Mouse (Mus musculus) embryonic facial prominence, embryonic 15.5 days (tissue): ENCODE measurements around the gene Dach2. TPM values are rescaled to one million over a fixed set of nuclear protein-coding genes. Genes with fewer than 3 reads are reported as not detected.

Experiments
- ATAC-seq: fragments of 200-750 bp; cut with Nextera tagmentation; 2 replicates; pipeline ENCODE4 v1.8.0; 2017; ENCODE audit warnings: low read depth, moderate TSS enrichment; ENCODE audit not compliant: insufficient number of reproducible peaks, low FRiP score, low TSS enrichment
- H3K27ac ChIP-seq: fragments of 300-500 bp; sonication (generic); replicated peaks from 2 replicates; pipeline ENCODE4 v1.5.1; 2015; ENCODE audit warnings: mild to moderate bottlenecking, inconsistent platforms
- H3K27me3 ChIP-seq: fragments of 300-500 bp; sonication (generic); 2 replicates; pipeline ENCODE4 v1.6.1; 2015; ENCODE audit warnings: inconsistent platforms
- H3K36me3 ChIP-seq: fragments of 300-500 bp; sonication (generic); 2 replicates; pipeline ENCODE4 v1.6.1; 2015; ENCODE audit warnings: mild to moderate bottlenecking, inconsistent platforms
- H3K4me1 ChIP-seq: fragments of 300-500 bp; sonication (generic); 2 replicates; pipeline ENCODE4 v1.6.1; 2015; ENCODE audit warnings: inconsistent platforms
- H3K4me2 ChIP-seq: fragments of 300-500 bp; sonication (generic); replicated peaks from 2 replicates; pipeline ENCODE4 v1.6.1; 2015; ENCODE audit warnings: mild to moderate bottlenecking, inconsistent platforms
- H3K4me3 ChIP-seq: fragments of 300-500 bp; sonication (generic); replicated peaks from 2 replicates; pipeline ENCODE4 v1.5.1; 2015; ENCODE audit warnings: mild to moderate bottlenecking, inconsistent platforms
- H3K9ac ChIP-seq: fragments of 300-500 bp; sonication (generic); 2 replicates; pipeline ENCODE4 v1.6.1; 2015; ENCODE audit warnings: inconsistent platforms
- H3K9me3 ChIP-seq: fragments of 300-500 bp; sonication (generic); replicated peaks from 2 replicates; pipeline ENCODE4 v1.6.1; 2016; ENCODE audit warnings: inconsistent platforms
- WGBS: fragments of 180-500 bp; shearing (Covaris S2); methylation state at CpG from one replicate; pipeline ENCODE4 v1.1.7; 2015; 5-methylcytosine and 5-hydroxymethylcytosine counted together
- polyA plus RNA-seq: library from polyadenylated mRNA; unstranded; fragments of >200 nt; fragmentation: Nextera tagmentation; extraction: Ambion mirVana; gene quantifications from 2 replicates; pipeline ENCODE4 v1.2.1, GENCODE M21; 2015

The Dach2 gene
- polyA plus RNA-seq, 1 experiment from 2014 or later, result 2.0 TPM

DNA sequence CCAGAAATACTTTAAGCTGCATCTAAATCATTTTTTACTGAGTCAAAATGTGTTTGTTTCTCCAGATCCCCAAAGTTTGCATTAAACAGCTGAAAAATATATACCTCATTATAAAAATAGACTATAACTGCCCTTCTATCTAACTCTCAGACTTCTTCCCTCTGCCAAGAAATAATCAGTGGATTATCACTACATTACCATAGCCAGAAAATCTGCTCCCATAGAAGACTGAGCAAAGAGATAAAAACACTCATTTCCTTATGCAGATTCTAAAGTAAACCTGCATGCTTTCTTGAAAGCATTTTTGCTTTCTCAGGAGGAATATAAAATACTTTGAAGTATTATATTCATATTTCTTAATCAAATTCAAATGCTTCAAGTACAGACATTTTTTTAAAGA lies 368.8 kb downstream of the Dach2 start:
- Histone ChIP-seq H3K4me2 (no peak overlapping the region), H3K27ac (no peak overlapping the region), H3K4me1 (no peaks in the 10 kb centered on the region), H3K9me3 (no peaks in the 10 kb centered on the region), H3K27me3 (no peaks in the 10 kb centered on the region), H3K36me3 (no peaks in the 10 kb centered on the region), H3K4me3 (no peak overlapping the region), H3K9ac (no peak overlapping the region)
- no peak for ATAC-seq

DNA sequence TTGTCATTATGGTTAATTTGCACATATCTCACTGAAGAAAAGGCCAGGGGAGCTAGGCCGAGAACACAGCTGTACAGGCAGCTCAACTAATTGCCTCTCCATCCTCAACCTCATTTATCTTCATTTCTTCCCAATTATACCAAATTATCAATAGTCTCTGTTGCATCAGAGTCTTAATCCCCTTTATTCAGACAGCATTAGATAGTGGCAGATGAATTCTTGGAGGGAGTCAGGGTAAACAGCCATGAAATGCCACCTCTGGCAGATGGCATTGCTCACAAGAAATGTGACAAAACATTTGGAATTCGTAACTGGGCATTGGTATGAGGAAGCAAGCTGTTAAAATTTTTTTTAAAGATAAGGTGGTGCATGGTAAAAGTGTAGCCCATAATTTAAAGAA lies 389.9 kb downstream of the Dach2 start:
- no peak overlapping the region for H3K4me2 ChIP-seq
- H3K9me3 ChIP-seq, result no peaks in the 10 kb centered on the region
- H3K4me3 ChIP-seq, result no peak overlapping the region
- no peak overlapping the region for H3K27ac ChIP-seq
- H3K9ac ChIP-seq, result no peak overlapping the region
- WGBS, result 51% methylated on average over 2 of the region's 2 CpGs
- ATAC-seq, result no peak
- H3K27me3 ChIP-seq, result no peaks in the 10 kb centered on the region
- H3K4me1 ChIP-seq, result no peaks in the 10 kb centered on the region
- no peaks in the 10 kb centered on the region for H3K36me3 ChIP-seq

DNA sequence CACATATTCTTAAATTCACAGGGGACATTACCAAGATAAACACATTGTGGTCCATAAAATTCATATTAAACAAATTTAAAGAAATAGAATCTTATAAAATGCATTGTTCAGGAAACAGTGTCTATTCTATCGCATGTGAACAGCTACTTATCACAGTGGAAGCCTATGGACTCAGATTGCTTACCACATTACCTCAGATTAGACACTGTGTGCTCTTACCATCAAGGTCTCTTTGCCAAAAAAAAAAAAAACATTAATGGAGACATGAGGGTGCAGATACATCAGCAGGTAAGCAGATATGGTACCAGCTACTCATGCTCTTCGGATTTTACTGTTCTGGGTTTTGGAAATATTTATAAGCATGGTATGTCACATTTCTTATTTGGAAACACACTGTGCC lies 415.1 kb downstream of the Dach2 start:
- Histone ChIP-seq H3K4me1 (no peaks in the 10 kb centered on the region), H3K4me3 (no peak overlapping the region), H3K27ac (no peak overlapping the region), H3K36me3 (no peaks in the 10 kb centered on the region), H3K4me2 (no peak overlapping the region), H3K9ac (no peak overlapping the region), H3K27me3 (no peaks in the 10 kb centered on the region), H3K9me3 (no peaks in the 10 kb centered on the region)
- no peak for ATAC-seq
- WGBS, result 85% methylated on average over 2 of the region's 2 CpGs

DNA sequence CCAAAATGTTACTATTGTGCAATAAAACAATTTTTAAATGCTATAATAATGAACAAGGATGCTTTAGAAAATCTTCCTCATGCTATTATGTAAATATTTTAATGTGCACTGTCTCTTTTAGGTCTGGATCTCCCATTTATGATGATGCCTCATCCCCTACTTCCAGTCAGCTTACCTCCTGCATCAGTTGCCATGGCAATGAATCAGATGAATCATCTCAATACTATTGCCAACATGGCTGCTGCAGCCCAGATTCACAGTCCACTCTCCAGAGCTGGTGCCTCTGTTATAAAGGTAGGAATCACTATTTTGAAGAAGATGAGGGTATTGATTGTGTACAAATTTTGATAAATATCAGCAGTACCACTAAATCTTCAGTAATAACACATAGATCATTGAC lies 426.8 kb downstream of the Dach2 start:
- no peaks in the 10 kb centered on the region for H3K27me3 ChIP-seq
- H3K4me2 ChIP-seq, result no peak overlapping the region
- no peak overlapping the region for H3K9ac ChIP-seq
- no peak overlapping the region for H3K27ac ChIP-seq
- H3K9me3 ChIP-seq, result no peaks in the 10 kb centered on the region
- no peaks in the 10 kb centered on the region for H3K36me3 ChIP-seq
- no peak overlapping the region for H3K4me3 ChIP-seq
- ATAC-seq, result no peak
- no peaks in the 10 kb centered on the region for H3K4me1 ChIP-seq

DNA sequence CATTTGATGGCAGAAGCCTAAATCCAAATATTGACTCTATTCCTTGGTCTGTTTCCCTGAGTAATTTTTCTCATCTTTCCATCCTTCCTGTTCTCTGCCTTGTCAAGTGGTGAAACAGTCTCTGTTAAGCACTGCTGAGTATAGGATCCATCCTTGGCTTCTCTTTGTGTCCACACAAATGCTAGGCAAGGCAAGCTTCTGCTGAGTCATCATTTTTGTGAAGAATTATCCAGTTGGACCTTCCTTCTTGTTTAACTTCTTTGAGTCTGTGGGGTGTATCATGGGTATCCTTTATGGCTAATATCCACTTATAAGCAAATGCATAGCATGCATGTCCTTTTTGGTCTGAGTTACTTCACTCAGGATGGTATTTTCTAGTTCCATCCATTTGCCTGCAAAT lies 449.8 kb downstream of the Dach2 start:
- Histone ChIP-seq H3K4me1 (no peaks in the 10 kb centered on the region), H3K9me3 (no peaks in the 10 kb centered on the region), H3K36me3 (no peaks in the 10 kb centered on the region), H3K9ac (no peak overlapping the region), H3K27ac (no peak overlapping the region), H3K27me3 (no peaks in the 10 kb centered on the region), H3K4me2 (no peak overlapping the region), H3K4me3 (no peak overlapping the region)
- no peak for ATAC-seq

DNA sequence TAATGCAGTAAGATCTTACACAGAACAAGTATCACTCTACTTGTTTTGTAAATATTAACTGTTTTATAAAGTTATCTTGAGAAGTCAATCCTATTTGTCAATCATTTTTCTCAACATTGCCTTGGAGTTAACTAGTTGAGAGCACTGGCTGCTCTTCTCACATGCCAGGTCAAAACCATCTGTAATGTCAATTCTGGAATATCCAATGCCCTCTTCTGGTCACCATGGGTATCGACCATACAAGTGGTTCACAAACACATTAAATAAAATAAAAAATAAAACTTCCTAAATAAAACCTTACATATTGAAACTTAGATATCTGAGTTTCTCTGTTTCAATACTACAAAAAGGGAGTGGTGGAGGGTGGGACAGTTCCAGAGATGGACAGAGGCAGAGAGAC lies 495.0 kb downstream of the Dach2 start:
- no peak overlapping the region for H3K27ac ChIP-seq
- H3K27me3 ChIP-seq, result no peaks in the 10 kb centered on the region
- H3K9ac ChIP-seq, result no peak overlapping the region
- 26% methylated on average over 1 of the region's 1 CpGs for WGBS
- no peaks in the 10 kb centered on the region for H3K4me1 ChIP-seq
- no peak overlapping the region for H3K4me3 ChIP-seq
- no peaks in the 10 kb centered on the region for H3K9me3 ChIP-seq
- H3K4me2 ChIP-seq, result no peak overlapping the region
- ATAC-seq, result no peak
- H3K36me3 ChIP-seq, result no peaks in the 10 kb centered on the region

DNA sequence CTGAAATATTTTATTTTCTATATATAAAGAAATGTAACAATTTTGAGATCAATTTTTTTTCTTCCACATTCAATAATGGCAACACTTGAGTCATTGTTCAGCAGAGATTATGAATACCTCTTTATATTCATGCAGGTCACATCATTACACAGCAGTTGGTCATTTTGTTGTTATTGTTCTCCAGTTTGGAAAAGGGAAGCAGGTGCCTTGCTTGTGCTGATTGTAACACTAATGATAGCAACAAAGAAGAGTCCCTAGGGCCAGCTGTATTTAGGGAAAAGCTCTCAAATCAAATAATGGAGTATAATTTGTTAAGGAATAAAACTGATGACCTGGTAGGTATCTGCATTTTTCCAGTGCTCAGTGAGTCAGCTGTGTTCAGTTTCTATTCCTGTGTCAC lies 513.1 kb downstream of the Dach2 start:
- no peaks in the 10 kb centered on the region for H3K9me3 ChIP-seq
- no peak overlapping the region for H3K4me2 ChIP-seq
- H3K27me3 ChIP-seq, result no peaks in the 10 kb centered on the region
- ATAC-seq, result no peak
- no peak overlapping the region for H3K9ac ChIP-seq
- H3K4me1 ChIP-seq, result no peaks in the 10 kb centered on the region
- H3K36me3 ChIP-seq, result no peaks in the 10 kb centered on the region
- no peak overlapping the region for H3K27ac ChIP-seq
- H3K4me3 ChIP-seq, result no peak overlapping the region

DNA sequence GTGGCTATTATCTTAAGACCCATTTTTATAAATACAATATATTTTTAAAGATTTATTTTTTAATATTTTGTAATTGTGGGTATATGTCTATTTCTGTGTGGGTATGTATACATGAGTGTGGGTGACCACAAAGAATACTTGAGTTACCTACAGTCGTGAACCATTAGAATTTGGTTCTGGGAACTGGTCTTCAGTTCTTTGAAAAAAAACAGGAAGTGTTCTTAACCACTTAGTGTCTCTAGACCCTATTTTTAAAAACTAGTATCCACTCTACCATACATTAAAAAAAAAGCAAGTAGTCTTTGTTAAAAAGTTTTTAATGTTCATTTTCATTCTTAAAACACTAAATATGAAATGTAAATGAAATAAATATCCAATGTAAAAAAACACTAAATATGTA lies 529.5 kb downstream of the Dach2 start:
- WGBS, result 44% methylated on average over 1 of the region's 1 CpGs
- no peaks in the 10 kb centered on the region for H3K27me3 ChIP-seq
- no peak overlapping the region for H3K27ac ChIP-seq
- H3K4me1 ChIP-seq, result no peaks in the 10 kb centered on the region
- no peaks in the 10 kb centered on the region for H3K9me3 ChIP-seq
- no peaks in the 10 kb centered on the region for H3K36me3 ChIP-seq
- no peak overlapping the region for H3K4me3 ChIP-seq
- ATAC-seq, result no peak
- no peak overlapping the region for H3K9ac ChIP-seq
- no peak overlapping the region for H3K4me2 ChIP-seq

DNA sequence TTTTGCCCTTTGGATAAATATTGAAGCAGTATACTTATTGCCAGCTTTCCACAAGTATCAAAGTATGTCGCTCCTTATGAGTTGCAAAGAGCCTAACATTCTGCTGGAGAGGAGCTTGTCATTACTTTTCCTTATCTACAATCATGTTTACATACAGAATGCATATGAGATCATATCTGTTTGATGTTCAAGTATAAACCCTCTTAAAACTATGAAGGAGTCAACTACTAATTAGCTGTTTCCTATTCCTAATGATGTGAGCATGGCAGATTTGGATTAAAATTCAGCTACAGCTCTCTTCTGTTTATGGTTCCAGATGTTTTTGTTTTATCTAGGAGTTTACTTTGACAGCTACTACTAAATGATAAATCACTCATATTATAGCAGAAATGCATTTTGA lies 535.8 kb downstream of the Dach2 start:
- WGBS, result 91% methylated on average over 1 of the region's 1 CpGs
- ATAC-seq, result no peak

DNA sequence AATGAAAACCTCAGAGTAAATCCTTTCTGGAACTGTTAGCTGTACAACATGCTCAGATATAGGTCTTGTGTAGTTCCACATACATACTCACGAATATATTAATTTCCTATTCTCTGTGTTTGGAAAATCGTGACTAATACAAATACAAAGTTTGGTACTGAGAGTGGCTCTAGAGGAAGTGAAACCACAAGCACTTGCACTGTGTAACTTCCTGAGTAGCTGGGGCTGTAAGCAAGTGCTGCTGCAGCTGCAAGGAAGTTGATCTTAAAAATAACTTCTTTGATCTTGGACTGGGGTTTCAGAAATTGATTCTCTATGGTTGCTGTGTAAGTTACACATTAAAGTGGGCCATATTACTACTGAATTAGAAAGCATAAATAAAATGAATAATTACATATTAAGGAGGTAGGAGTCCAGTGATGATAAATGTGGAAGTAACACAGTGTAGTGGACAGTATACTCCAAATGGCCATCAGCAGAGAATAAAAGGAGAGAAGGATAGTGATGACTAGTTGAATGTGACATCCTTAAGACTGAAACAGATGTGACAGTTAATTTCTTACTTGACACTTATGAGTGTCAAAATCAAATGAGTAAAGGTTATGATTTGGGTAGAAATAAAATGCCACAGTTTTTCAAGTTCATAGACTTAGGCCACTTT lies 570.7 kb downstream of the Dach2 start:
- H3K9me3 ChIP-seq, result no peaks in the 10 kb centered on the region
- H3K27ac ChIP-seq, result no peak overlapping the region
- ATAC-seq, result no peak
- no peaks in the 10 kb centered on the region for H3K36me3 ChIP-seq
- no peak overlapping the region for H3K4me2 ChIP-seq
- 47% methylated on average over 2 of the region's 2 CpGs for WGBS
- no peak overlapping the region for H3K9ac ChIP-seq
- H3K4me3 ChIP-seq, result no peak overlapping the region
- no peaks in the 10 kb centered on the region for H3K27me3 ChIP-seq
- no peaks in the 10 kb centered on the region for H3K4me1 ChIP-seq

More for the DNA sequence above, 535.8 kb downstream of the Dach2 start:
- Histone ChIP-seq H3K4me1 (no peaks in the 10 kb centered on the region), H3K27ac (no peak overlapping the region), H3K9me3 (no peaks in the 10 kb centered on the region), H3K9ac (no peak overlapping the region), H3K36me3 (no peaks in the 10 kb centered on the region), H3K4me2 (no peak overlapping the region), H3K4me3 (no peak overlapping the region), H3K27me3 (no peaks in the 10 kb centered on the region)
